Mouse (Mus musculus) intestine, embryonic 16.5 days (tissue): Measurements from ENCODE around the gene H2al1m. TPM values are rescaled to one million over a fixed set of nuclear protein-coding genes. Genes with fewer than 3 reads are reported as not detected.
"Not testable (repeated sequence)": the region's sequence is repeated elsewhere in the genome, so short reads cannot be mapped to it uniquely, and the experiment has no call there.

Experiments used
- ATAC-seq: fragments of 200-750 bp; cut with Nextera tagmentation; 2 replicates; pipeline ENCODE4 v1.8.0; 2017; ENCODE audit warnings: moderate TSS enrichment, moderate library complexity
- H3K27ac ChIP-seq: fragments of 300-500 bp; sonication (generic); 2 replicates; pipeline ENCODE4 v1.5.1; 2014; ENCODE audit warnings: mild to moderate bottlenecking, low read length
- H3K27me3 ChIP-seq: fragments of 300-500 bp; sonication (generic); replicated peaks from 2 replicates; pipeline ENCODE4 v1.6.1; 2014; ENCODE audit warnings: low read length, control low read depth, mixed read lengths; ENCODE audit not compliant: control insufficient read depth, insufficient read depth
- H3K36me3 ChIP-seq: fragments of 300-500 bp; sonication (generic); 2 replicates; pipeline ENCODE4 v1.6.1; 2014; ENCODE audit warnings: low read length, control low read depth; ENCODE audit not compliant: control insufficient read depth, insufficient read depth
- H3K4me1 ChIP-seq: fragments of 300-500 bp; sonication (generic); 2 replicates; pipeline ENCODE4 v1.6.1; 2014; ENCODE audit warnings: low read length, control low read depth, mixed read lengths; ENCODE audit not compliant: control insufficient read depth, insufficient read depth
- H3K4me2 ChIP-seq: fragments of 300-500 bp; sonication (generic); 2 replicates; pipeline ENCODE4 v1.6.1; 2014; ENCODE audit warnings: low read depth, low read length, control low read depth
- H3K4me3 ChIP-seq: fragments of 300-500 bp; sonication (generic); 2 replicates; pipeline ENCODE4 v1.5.1; 2014; ENCODE audit warnings: mild to moderate bottlenecking, low read length
- H3K9ac ChIP-seq: fragments of 300-500 bp; sonication (generic); 2 replicates; pipeline ENCODE4 v1.6.1; 2014; ENCODE audit warnings: low read depth, low read length
- H3K9me3 ChIP-seq: fragments of 300-500 bp; sonication (generic); 2 replicates; pipeline ENCODE4 v1.6.1; 2016; ENCODE audit warnings: low read length, control low read depth; ENCODE audit not compliant: control insufficient read depth
- WGBS: fragments of 180-500 bp; shearing (Covaris S2); extraction: QIAGEN DNeasy Blood & Tissue Kit; methylation state at CpG from one replicate; pipeline ENCODE4 v1.1.7; 2014; 5-methylcytosine and 5-hydroxymethylcytosine counted together
- polyA plus RNA-seq: library from polyadenylated mRNA; unstranded; fragments of >200 nt; fragmentation: Nextera tagmentation; extraction: Ambion mirVana; gene quantifications from 2 replicates; pipeline ENCODE4 v1.2.1, GENCODE M21; 2015

The H2al1m gene
- polyA plus RNA-seq, 1 experiment from 2014 or later: not detected

DNA sequence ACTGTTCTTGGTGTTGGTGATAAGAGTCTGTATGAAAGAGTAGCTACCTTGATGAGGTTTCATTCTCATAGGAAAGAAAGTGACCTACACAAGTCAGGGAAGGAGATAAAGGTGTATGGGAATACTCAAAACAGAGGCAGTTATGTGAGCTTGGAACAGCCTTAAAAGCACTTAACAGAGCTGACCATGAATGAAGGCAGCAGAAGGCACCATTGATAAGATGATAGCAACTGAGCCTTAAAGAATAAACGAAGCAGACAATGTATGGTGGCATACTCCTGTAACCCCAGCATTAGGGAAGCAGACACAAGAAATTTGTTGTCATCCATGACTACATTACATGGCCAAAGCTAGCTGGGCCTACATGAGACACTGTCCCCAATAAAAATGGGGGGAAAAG lies 19.9 kb downstream of the H2al1m start:
- no peak for ATAC-seq
- Histone ChIP-seq H3K36me3 (no peaks in the 10 kb centered on the region), H3K27ac (no peak overlapping the region), H3K4me3 (no peak overlapping the region), H3K4me1 (no peaks in the 10 kb centered on the region), H3K4me2 (no peak overlapping the region), H3K9me3 (no peaks in the 10 kb centered on the region), H3K9ac (no peak overlapping the region), H3K27me3 (no peaks in the 10 kb centered on the region)
- WGBS: 63% methylated on average over 1 of the region's 1 CpGs

DNA sequence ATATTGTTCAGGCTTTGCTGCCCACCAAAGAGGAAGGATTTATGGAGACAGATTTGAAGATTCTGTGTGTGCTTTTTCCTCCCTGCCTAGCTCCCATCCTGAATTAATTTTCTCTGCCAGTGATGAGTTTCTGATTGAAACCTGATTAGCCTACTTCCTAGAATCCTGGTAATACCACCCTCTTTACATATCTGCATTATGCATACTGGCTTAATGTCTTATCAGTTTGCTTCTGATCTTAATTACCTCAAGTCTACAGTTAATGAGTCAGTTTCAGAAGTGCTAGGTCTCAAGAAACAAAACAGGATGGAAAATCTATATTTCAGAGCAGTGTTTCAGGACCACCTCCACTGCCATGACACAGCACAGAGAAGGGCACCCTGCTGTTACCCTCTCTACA lies 32.9 kb downstream of the H2al1m start:
- not testable (repeated sequence) for H3K27ac ChIP-seq, H3K36me3 ChIP-seq, H3K27me3 ChIP-seq, H3K9me3 ChIP-seq, H3K4me2 ChIP-seq, H3K9ac ChIP-seq, H3K4me3 ChIP-seq, H3K4me1 ChIP-seq, ATAC-seq

DNA sequence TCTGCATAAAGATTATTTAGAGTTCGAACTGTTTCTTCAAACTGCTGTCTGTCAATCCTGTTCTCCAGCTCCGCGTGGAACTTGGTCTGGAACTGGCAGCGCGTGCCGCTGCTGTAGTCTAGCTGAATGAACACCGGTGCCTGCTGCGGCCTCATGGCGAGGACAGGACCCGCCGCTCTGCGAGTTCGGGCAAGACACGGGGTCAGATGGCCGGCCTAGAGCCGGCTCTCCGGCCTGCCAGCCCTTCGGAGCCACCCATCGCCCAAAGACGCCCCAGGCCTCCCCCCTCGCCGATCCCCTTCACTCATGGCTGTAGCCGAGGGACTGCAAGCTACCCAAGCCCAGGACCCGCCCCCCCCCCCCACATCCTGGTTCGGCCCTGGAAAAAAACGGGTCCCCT lies 44.4 kb downstream of the H2al1m start:
- not testable (repeated sequence) for H3K36me3 ChIP-seq, H3K27me3 ChIP-seq, H3K4me2 ChIP-seq, H3K4me1 ChIP-seq, ATAC-seq, H3K9me3 ChIP-seq, H3K4me3 ChIP-seq, H3K27ac ChIP-seq, H3K9ac ChIP-seq
- WGBS: 89% methylated on average over 25 of the region's 26 CpGs

DNA sequence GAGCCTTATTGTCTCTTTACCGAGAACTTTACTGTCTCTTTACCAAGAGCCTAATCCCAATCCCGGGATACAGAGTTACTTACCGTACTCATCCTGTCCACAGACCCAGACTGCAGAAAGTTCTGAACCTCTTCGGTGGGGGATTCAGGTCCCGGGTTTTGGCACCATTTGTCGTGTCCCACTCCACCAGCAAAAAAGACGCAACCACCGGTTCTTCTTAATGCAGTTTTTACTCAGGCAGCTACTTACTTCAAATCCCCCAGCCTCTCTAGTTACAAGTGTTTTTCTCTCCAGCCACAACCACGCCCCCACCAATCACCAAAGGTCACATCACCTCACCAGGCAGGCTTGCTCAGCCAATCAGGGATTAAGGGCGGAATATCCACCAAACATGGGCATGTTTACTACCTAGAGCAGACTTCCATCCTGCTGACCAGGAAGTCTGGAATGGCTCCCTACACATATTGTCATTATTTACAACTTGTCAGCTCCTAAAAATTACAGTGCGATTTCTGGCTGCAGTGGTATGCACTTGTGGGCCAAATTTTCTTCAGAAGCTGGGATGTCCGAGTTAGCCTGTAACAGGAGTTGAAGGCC lies 48.9 kb downstream of the H2al1m start:
- 88% methylated on average over 12 of the region's 12 CpGs for WGBS
- not testable (repeated sequence) for H3K36me3 ChIP-seq, H3K4me1 ChIP-seq, H3K4me2 ChIP-seq, H3K27me3 ChIP-seq, ATAC-seq, H3K4me3 ChIP-seq, H3K9ac ChIP-seq, H3K27ac ChIP-seq, H3K9me3 ChIP-seq

DNA sequence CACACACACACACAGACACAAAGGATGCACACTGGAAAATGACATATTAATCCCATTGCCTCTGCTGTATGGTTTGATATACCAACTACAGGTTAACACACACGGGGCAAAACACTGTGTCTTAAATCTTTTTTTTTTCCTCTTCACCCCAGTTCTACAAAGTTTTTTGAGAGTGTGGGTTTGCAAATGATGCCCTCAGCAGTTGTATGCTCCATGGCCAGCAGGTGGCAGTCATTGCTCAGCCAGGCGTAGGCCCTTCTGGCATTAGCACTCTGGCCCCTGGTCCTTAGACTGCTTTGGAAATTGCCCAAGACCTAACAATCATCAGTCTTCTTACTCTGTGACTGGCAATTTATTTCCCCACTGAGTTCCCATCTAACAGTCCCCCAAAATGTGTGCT lies 49.5 kb downstream of the H2al1m start:
- H3K27ac ChIP-seq, ATAC-seq, H3K4me3 ChIP-seq, H3K36me3 ChIP-seq, H3K9ac ChIP-seq, H3K27me3 ChIP-seq, H3K4me1 ChIP-seq, H3K4me2 ChIP-seq, H3K9me3 ChIP-seq: not testable (repeated sequence)
- WGBS: 49% methylated on average over 2 of the region's 2 CpGs

Other genes with a start within 250 kb of the H2al1m start
- not detected in 2 replicates for gene Fthl17f, start 220.7 kb upstream of the H2al1m start, polyA plus RNA-seq
- not detected in 2 replicates for gene 4930402K13Rik, start 179.2 kb upstream of the H2al1m start, polyA plus RNA-seq
- 0.43 and 0.72 TPM in 2 replicates for gene Lancl3, start 83.9 kb upstream of the H2al1m start, polyA plus RNA-seq
- gene Gm14862, start 26.9 kb upstream of the H2al1m start, polyA plus RNA-seq: not detected in 2 replicates
- gene Xk, start 11.0 kb upstream of the H2al1m start, polyA plus RNA-seq: 3.8 and 4.2 TPM in 2 replicates
- gene H2al1k, start 66.9 kb downstream of the H2al1m start, polyA plus RNA-seq: not detected in 2 replicates
- 3.7 and 4.3 TPM in 2 replicates for gene Cybb, start 204.0 kb downstream of the H2al1m start, polyA plus RNA-seq